In genomic region chr11:100319492-100320171, GRCm38 (mm10) we compare ENCODE assay signal across 8 mouse cellular contexts. TPM values are rescaled to one million over a fixed set of nuclear protein-coding genes. Genes with fewer than 3 reads are reported as not detected.
DNase-seq lines count a peak whose midpoint lies in the region; ATAC-seq and TF ChIP-seq lines count a peak whose summit lies in the region.

Eif1 (plus strand) TSS chr11:100319885.

- peak within 1 kb of the TSS; percentile 95 for H3K9ac ChIP-seq in forebrain, embryonic 16.5 days (replicated peaks; ENCODE audit: low read depth, low read length)
- peak within 1 kb of the TSS; percentile 97 for H3K9ac ChIP-seq in lung, embryonic 14.5 days

- 0 out of 2 replicates have a peak, but pooled peaks cover 3% of the 10 kb centered on the region for H3K27me3 ChIP-seq in G1E (ENCODE audit: insufficient read depth, low read length)
- no peaks in the 10 kb centered on the region for H3K27me3 ChIP-seq in forebrain, embryonic 16.5 days (replicated peaks; ENCODE audit: control insufficient read depth, insufficient read depth, low read length)
- H3K27me3 ChIP-seq in lung, embryonic 14.5 days (ENCODE audit: insufficient read depth, low read length) = no peaks in the 10 kb centered on the region
- H3K27me3 ChIP-seq in thymus, adult 2 months (ENCODE audit: control insufficient read depth, insufficient read depth, low read length) = no peaks in the 10 kb centered on the region

- TF ChIP-seq CTCF in G1E (IDR thresholded peaks at IDR 0.05; ENCODE audit: low read depth, low read length) = no peak
- TF ChIP-seq CTCF in layer of hippocampus, adult 2 months (conservative IDR thresholded peaks at IDR 0.05) = peak; percentile 26; the same call in 1 of the 2 replicates
- no peak for TF ChIP-seq CTCF in lung, embryonic 14.5 days (IDR thresholded peaks at IDR 0.05; ENCODE audit: low read depth)
- TF ChIP-seq CTCF in olfactory bulb, adult 2 months (IDR thresholded peaks at IDR 0.05; ENCODE audit: insufficient read depth, low read depth, low read length) = no peak
- TF ChIP-seq CTCF in thymus, adult 2 months (IDR thresholded peaks at IDR 0.05; ENCODE audit: borderline replicate concordance, control insufficient read depth, extremely low read depth, insufficient read depth, low read length, poor library complexity) = peak; percentile 49; the same call in 1 of the 2 replicates

- no peak; the same call in 1 of the 2 replicates for TF ChIP-seq POLR2A in olfactory bulb, adult 2 months (IDR thresholded peaks at IDR 0.05; ENCODE audit: insufficient read depth, low read depth, low read length)
- no peak; the same call in 1 of the 2 replicates for TF ChIP-seq POLR2A in thymus, adult 2 months (IDR thresholded peaks at IDR 0.05; ENCODE audit: control insufficient read depth, extremely low read depth, insufficient read depth, low read length, poor library complexity)

- peak within 1 kb of the TSS; percentile 82 for H3K4me3 ChIP-seq in G1E (ENCODE audit: low read depth, low read length)
- peak within 1 kb of the TSS; percentile 84 for H3K4me3 ChIP-seq in forebrain, embryonic 16.5 days (replicated peaks; ENCODE audit: low read length)
- peak within 1 kb of the TSS; percentile 96 for H3K4me3 ChIP-seq in layer of hippocampus, adult 2 months
- H3K4me3 ChIP-seq in lung, embryonic 14.5 days (ENCODE audit: low read depth, low read length) = peak within 1 kb of the TSS; percentile 76
- peak within 1 kb of the TSS; percentile 81 for H3K4me3 ChIP-seq in olfactory bulb, adult 2 months (ENCODE audit: insufficient read depth, low read depth, low read length)
- peak within 1 kb of the TSS; percentile 56 for H3K4me3 ChIP-seq in thymus, adult 2 months (ENCODE audit: control insufficient read depth, insufficient read depth, low read length)

- peak within 1 kb of the TSS; percentile 98 for H3K27ac ChIP-seq in forebrain, embryonic 16.5 days (ENCODE audit: low read length)
- peak within 1 kb of the TSS; percentile 100 for H3K27ac ChIP-seq in layer of hippocampus, adult 2 months
- peak within 1 kb of the TSS; percentile 99 for H3K27ac ChIP-seq in lung, embryonic 14.5 days (ENCODE audit: low read depth)
- peak within 1 kb of the TSS; percentile 90 for H3K27ac ChIP-seq in olfactory bulb, adult 2 months (ENCODE audit: insufficient read depth, low read depth, low read length)
- peak within 1 kb of the TSS; percentile 53 for H3K27ac ChIP-seq in thymus, adult 2 months (ENCODE audit: control insufficient read depth, insufficient read depth, low read length)

- DNase-seq in G1E (ENCODE audit: low spot score) = peak; percentile 95
- peak; percentile 100 for DNase-seq in cerebellum, adult 18-20 months
- peak; percentile 99 to 100 for DNase-seq in heart, postnatal 36 days
- peak; percentile 100 for DNase-seq in layer of hippocampus, adult 2 months (ENCODE audit: low spot score in 2 of 2)
- DNase-seq in lung, embryonic 14.5 days = peak; percentile 100
- DNase-seq in thymus, adult 2 months = peak; percentile 100

- peaks cover 34% of the 10 kb centered on the region for H3K4me1 ChIP-seq in G1E (ENCODE audit: insufficient read depth, low read depth, low read length)
- H3K4me1 ChIP-seq in forebrain, embryonic 16.5 days (replicated peaks; ENCODE audit: control insufficient read depth, insufficient read depth, low read length) = peaks cover 14% of the 10 kb centered on the region
- no peaks in the 10 kb centered on the region for H3K4me1 ChIP-seq in lung, embryonic 14.5 days (ENCODE audit: insufficient read depth)
- peaks cover 8% of the 10 kb centered on the region for H3K4me1 ChIP-seq in olfactory bulb, adult 2 months (ENCODE audit: control insufficient read depth, insufficient read depth, low read length)
- H3K4me1 ChIP-seq in thymus, adult 2 months (replicated peaks; ENCODE audit: control insufficient read depth, insufficient read depth, low read length) = peaks cover 2% of the 10 kb centered on the region

- peak within 1 kb of the TSS; percentile 78 for H3K4me2 ChIP-seq in forebrain, embryonic 16.5 days (ENCODE audit: low read length)
- H3K4me2 ChIP-seq in lung, embryonic 14.5 days = peak within 1 kb of the TSS; percentile 83

- under 1% methylated on average over 50 of the region's 58 CpGs for WGBS in forebrain, embryonic 16.5 days
- 1% methylated on average over 54 of the region's 58 CpGs for WGBS in lung, embryonic 14.5 days
- under 1% methylated on average over 57 of the region's 58 CpGs for WGBS in olfactory bulb, adult 2 months
- under 1% methylated on average over 53 of the region's 58 CpGs for WGBS in thymus, adult 2 months

- H3K9me3 ChIP-seq in G1E (replicated peaks) = no peaks in the 10 kb centered on the region
- no peaks in the 10 kb centered on the region for H3K9me3 ChIP-seq in forebrain, embryonic 16.5 days (ENCODE audit: control insufficient read depth, low read length)
- no peaks in the 10 kb centered on the region for H3K9me3 ChIP-seq in lung, embryonic 14.5 days (ENCODE audit: low read depth, low read length)

- ATAC-seq in G1E (ENCODE audit: extremely low read depth, insufficient number of reproducible peaks, low FRiP score, poor library complexity, severe bottlenecking) = peak; percentile 90
- ATAC-seq in forebrain, embryonic 16.5 days = peak; percentile 93
- ATAC-seq in lung, embryonic 14.5 days (ENCODE audit: insufficient read depth) = peak; percentile 89

- peaks cover 21% of the 10 kb centered on the region for H3K36me3 ChIP-seq in G1E (replicated peaks)
- H3K36me3 ChIP-seq in forebrain, embryonic 16.5 days (ENCODE audit: control insufficient read depth, insufficient read depth) = peaks cover 11% of the 10 kb centered on the region
- H3K36me3 ChIP-seq in lung, embryonic 14.5 days (ENCODE audit: insufficient read depth) = peaks cover 23% of the 10 kb centered on the region
- peaks cover 20% of the 10 kb centered on the region for H3K36me3 ChIP-seq in thymus, adult 2 months (ENCODE audit: control insufficient read depth, insufficient read depth, low read length)

- intact Hi-C loops in heart, postnatal 36 days (cut with DNase I) = no loop called here

RNA-seq across cellular contexts. Expression of gene Eif1, which starts in this region (rescaled TPM):
- 916 and 1,324 TPM in 2 replicates for total RNA-seq in G1E (2014; fragmentation: Nextera tagmentation)
- total RNA-seq in G1E (2017) = 235 and 344 TPM in 2 replicates
- 514 and 548 TPM in 2 replicates for polyA plus RNA-seq in G1E (2012)
- 1,243 and 1,295 TPM in 2 replicates for polyA plus RNA-seq in forebrain, embryonic 16.5 days (2015; fragmentation: Nextera tagmentation; extraction: Ambion mirVana)
- 1,000 to 10,000 TPM; 1,603 to 1,774 TPM for total RNA-seq in heart, postnatal 36 days (2021)
- total RNA-seq in layer of hippocampus, adult 2 months (2021) = 100 to 1,000 TPM; 713 to 750 TPM
- polyA plus RNA-seq in lung, embryonic 14.5 days (2014; fragmentation: Nextera tagmentation; extraction: Ambion mirVana) = 1,908 and 1,918 TPM in 2 replicates
- not detected in 2 replicates for polyA plus RNA-seq in olfactory bulb, adult 2 months (2012; ENCODE audit: insufficient read depth, insufficient read length, low replicate concordance, missing spikeins)
- polyA plus RNA-seq in thymus, adult 2 months (2012; rRNA removed) = 117 and 131 TPM in 2 replicates

Comparison
In these comparisons a context has a peak if more than half of its experiments do, and no peak if none do; other contexts are left out.
1. Peak in every context shown above with its lines: DNase-seq, ATAC-seq, H3K4me3 ChIP-seq and H3K27ac ChIP-seq.
2. CTCF ChIP-seq: peak in layer of hippocampus, adult 2 months (single experiment) and thymus, adult 2 months (single experiment); none in G1E (single experiment), lung, embryonic 14.5 days (single experiment) and olfactory bulb, adult 2 months (single experiment).